Mouse (Mus musculus) right cerebral cortex, postnatal 36 days (tissue): Measurements from ENCODE around the gene Cdh6.

ENCODE experiments used
- DNase-seq, 2 experiments: peaks; one replicate each; pipeline ENCODE4 v3.0.0; 2022; ENCODE audit warnings: low spot score in 2 of 2, mixed read lengths in 1 of 2

Gene Cdh6

GRCm38 (mm10) chr15:13173071-13173778, at the start of gene Cdh6:
Gene Cdh6 (minus strand): TSS chr15:13173675.
- DNase-seq = peak; percentile 51 to 56

DNA sequence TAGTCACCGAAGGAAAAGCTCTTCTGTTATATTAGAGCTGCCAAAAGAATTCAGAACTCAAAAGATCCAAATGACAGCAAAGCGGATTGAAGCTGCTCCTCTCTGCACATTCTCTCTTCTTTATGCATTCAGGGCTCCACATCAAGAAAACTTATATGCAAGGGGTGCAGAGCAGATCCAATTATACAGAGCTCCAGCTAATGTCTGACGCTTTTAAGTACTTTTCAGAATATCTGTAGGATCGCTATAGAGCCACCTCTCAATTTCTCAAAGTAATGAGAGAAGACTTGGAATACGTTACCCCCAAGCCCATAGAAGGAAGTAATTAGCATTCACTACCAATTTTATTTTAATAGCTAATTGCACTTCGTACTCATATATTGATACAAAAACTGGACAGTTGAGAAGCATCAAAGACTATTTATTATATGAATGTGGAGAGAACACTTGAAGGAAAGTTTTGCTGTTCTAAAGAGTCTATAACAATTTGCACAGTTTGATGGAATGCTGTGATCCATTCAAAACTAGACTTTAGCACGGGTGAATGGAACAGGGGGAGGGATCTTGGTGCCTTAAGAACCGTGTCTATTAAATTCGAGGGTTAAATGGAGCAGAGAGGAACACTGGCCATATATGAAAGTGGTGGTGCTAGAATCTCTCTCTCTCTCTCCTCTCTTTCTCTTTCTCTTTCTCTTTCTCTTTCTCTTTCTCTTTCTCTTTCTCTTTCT, 46.4 kb upstream of the Cdh6 start:
- no peak for DNase-seq

DNA sequence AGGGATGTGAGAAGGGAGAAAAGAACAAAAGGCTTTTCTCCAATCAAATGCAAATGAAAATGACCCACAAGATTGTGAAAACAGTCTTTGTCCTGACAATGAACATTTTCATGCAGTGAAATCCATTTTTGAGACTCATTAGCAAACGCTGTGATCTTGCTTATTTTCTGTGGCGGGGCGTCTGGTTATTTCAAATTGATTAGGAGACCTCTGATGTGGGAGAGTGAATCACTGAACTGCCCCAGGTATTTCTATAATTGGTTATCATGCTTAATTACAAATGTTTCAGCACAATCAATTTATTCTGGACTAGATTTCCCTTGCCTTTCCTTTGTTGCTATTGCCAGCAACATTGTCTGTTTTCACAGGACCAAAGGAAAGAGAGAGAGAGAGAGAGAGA, 44.3 kb upstream of the Cdh6 start:
- no peak for DNase-seq

DNA sequence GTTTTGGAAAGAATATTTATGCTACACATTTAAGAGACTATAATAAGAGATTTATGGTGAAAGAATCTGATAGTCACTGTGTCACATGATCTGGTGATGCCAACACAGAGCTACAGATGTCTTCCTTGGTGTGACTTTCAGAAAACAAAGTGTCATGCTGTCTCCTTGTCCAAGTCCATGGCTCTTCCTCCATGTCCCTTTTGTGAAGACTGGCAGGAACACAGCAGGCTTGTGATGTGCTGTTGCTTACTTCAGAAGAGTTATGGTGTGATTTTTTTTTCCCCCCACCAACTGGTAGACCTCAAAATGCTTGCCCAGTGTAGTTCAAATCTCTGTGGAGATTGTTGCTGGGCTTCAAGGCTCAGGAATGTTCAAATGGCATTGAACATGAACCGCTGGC, 43.7 kb upstream of the Cdh6 start:
- DNase-seq = no peak

DNA sequence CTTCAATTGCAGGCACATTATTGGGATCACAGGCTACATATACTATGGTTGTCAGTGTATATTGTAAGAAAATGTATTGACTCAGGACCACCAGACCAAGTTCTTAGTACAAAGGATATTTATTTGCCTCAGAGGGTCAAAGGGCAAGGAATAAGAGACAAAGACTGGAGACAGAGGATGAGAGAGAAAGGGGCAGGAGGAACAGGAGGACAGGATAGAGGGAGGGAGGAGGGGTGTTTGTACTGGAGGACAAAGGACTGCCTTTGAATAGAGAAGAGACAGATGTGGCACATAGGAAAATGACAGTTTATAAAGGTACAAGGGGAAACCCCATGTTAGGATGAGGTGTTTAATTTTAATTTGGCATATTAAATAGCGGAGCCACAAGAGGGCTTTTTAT, 39.5 kb upstream of the Cdh6 start:
- DNase-seq = no peak

DNA sequence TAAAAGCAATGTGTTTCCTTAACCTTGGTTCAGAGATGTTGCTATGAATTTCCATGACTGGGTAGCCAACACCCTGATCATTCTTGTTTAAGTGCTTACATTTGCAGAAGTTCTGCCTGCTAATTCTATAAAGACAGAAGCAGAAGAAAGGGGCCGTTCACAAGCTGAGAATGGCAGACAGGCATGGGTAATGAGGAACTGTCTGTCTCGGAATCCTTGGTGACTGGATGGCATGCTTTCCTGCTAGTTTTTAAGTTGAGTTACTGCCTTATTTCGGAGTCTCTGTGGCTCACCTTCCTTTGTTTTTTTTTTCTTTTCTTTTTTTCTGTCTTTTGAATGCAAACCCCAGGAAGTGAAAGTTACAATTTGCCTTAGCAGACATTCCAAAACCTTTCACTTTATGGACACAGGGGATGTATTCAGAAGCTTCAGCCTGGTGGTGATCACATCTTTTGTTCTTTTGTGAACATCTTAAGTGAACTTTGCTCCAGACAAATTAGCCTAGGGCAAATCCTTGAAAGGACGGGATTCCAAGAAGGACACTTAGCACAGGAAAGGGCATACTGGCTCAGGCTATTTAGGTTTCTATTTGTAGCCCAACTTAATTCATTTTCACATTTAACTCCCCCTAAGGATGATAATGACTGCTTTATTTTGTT, 38.7 kb upstream of the Cdh6 start:
- no peak for DNase-seq

DNA sequence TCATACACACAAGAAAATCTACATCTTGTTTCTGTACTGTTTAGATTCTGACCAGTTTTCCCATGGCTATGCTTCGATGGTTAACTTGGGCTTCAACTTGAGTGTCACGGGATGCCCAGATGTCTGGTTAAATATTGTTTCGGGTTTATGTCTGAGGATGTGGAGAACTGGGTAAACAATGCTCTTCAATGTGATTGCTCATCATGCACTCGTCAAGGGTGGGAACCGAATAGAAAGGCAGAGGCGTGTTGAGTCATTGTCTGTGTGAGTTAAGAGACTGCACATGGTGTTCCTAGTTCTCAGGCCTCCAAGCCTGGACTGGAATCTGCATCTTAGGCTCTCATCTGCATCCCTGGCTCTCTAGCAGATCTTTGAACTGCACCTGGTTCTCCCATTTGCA, 36.7 kb upstream of the Cdh6 start:
- peak; percentile 2 to 20 for DNase-seq

DNA sequence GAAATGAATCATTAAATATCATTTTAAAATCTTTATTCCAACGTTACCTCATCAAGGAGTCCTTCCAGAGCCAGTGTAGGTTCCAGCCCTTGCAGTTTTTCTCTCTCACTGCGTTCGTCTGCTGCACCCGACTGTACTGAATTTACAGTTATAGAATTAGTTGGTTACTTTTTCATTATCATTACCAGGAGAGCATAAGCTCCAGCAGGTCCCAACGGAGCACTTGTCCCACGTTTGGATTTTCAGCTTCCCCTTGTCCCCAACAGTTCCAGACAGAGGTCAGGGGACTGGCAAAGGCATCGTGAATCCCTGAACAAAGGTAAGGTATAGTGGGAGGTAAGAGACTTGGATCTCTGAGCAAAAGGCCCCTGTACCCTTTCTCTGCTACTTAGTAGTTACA, 35.2 kb upstream of the Cdh6 start:
- no peak for DNase-seq

DNA sequence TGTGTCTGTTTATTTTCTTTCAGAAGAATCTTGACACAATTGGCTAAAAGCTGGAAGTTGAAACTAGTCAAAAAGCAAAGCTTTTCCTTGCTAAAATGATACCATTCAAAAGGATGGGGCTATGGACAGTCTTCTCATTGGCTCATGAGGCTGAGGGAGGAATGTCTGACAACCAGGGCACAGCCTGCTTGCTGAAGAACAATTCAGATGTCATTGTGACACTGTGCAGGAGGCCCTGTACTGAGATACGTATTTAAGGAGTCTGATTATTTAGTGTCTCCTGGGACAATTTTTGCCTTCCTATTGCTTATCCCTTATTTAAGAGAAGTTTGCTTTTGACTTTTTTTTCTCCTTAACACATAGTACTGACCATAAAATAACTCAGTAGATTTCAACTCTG, 22.8 kb upstream of the Cdh6 start:
- DNase-seq = no peak

- no peak for DNase-seq
These were observed 20.6 kb upstream of the Cdh6 start for GRCm38 (mm10) chr15:13194048-13194447.

DNA sequence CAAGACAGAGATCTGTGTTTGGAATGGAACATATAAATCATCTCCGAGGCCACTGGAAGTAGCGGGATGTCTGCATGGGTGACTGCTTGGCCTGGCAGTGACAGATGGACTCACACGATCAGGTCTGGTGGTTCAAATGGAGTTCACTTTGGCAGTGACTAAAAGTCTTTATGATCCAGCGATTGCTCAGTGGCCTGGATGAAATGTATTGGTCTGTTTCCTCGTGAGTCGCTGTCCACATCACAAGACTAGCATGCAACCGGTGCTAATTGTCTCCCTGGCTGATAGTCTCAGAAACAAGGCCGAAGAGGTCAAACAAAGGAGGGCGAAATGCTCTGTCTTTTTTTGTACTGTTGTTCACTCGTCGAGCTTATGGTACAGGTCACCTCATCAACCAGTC, 19.6 kb upstream of the Cdh6 start:
- no peak for DNase-seq

- no peak for DNase-seq
These were observed 10.2 kb upstream of the Cdh6 start for GRCm38 (mm10) chr15:13183661-13184060.

GRCm38 (mm10) chr15:13181430-13181829, 8.0 kb upstream of the Cdh6 start:
- DNase-seq = no peak

DNA sequence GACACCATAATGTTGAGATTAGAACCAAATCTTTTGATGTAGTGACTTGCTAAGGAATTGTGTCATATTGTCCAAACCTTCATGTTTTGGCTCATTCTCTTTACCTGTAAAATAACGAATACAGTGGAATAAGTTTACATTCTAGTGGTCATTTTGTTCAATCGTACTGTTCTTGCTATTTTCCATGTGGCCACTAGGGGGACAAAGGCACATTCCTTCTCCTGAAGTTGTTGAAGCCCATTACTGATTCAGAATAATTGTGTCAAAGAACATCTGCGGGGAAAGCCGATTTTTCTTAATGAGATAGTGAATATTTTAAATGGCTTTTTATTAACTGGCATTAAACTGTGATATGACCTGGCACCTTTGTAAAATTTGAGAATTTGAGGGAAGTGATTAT, 7.5 kb upstream of the Cdh6 start:
- DNase-seq = no peak

DNA sequence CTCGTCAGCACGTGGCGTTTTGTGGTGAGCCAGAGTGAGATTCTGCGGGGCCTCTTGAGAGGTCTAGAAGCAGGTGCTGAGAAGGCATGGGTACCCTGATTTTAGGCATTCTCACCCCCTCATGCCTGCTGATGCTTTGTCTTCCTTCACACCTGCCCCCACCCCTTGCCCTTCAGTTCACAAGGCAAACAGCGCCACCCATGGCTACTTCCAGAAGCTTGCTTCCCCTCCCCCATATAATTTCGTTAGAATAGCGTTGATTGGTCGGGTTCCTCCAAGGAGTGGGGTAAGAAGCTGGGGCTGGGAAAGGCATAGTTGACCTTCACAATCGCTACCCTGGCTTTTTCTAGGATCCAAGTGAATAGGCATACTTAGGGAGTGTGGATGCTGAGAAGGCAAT, 2.5 kb upstream of the Cdh6 start:
- no peak for DNase-seq

DNA sequence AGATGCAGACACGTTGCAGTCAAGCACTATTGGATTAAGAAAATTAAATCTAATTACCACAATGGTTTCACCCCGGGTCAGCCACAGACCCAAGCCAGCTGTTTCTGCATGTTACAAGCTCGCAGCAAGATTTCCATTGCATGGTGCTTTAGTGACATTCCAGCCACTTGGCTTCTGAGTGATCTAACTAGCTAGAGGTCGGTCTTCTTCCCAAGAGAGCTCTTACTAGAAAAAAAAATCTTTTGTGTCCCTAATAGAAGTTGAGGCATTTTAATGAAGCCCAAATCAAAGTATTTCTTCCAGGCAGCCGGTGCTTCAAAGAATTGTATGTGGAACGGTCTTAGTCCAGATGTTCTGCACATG, 1.1 kb upstream of the Cdh6 start:
- DNase-seq = no peak

DNA sequence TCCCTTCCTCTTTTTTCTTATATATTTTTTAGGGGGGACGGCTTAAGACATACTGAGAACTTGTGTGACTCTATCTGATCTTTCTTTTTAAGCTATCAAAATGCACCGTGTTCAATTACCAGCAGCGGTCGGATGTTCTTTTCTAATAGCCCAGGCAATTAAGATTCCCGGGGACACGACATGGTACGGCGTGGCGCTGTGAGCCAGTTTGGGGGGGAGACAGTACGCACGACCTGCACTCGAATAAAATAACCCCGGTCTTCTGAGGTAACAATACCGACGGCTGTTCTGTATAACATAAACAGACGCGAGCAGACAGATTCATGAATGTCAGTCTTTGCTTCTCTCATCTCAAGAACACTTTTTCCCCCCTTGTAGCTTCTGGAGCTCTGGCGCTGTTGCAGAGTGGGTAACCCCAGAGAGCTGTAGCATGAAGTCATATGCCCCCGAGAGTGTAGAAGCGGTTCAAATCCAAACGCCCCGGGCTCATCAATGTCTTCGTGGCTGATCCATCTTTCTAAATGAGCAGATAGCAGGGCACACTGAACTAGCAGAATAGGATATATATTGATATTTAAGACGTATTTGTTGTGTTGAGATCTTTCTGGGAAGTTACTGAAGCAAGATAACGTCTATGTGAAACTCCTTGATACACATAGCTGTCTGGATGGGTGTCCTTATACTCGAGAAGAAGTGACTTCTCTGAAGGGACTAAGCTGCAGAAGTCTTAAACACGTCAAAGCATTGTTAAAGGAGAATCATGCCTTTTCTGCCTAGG, 554 bp upstream of the Cdh6 start:
- DNase-seq = no peak

DNA sequence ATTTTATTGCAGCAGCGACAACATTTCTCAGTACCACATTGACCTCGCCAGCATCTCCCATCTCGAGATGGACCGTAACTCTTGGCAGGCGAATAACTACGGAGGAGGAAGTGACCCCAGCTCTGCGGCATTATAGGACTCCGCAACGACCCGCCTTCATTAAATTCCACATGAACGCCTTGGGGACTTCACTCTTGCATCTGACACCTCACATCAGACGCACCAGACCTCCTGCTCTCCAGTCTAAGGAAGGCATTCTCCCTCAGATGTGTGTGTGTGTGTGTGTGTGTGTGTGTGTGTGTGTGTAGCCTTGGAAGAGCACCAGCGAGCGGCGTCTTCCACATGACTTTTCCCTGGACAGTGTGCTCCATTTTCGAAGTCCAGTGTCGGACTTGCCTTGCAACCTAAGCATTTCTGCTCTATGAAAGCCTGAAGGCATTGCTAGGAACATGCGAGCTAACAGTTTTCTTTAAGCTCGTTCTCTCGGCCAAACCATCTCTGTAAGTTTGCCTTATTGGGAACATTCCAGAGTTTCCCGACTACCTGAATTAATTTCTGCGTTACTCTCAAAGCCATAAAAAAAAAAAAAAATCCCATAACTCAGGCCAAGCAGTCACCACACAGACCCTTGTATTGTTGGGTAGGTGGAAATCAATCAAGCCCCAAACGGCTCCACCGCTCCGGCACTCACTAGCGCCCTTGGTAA, 957 bp downstream of the Cdh6 start:
- DNase-seq = peak; percentile 4 to 14

DNA sequence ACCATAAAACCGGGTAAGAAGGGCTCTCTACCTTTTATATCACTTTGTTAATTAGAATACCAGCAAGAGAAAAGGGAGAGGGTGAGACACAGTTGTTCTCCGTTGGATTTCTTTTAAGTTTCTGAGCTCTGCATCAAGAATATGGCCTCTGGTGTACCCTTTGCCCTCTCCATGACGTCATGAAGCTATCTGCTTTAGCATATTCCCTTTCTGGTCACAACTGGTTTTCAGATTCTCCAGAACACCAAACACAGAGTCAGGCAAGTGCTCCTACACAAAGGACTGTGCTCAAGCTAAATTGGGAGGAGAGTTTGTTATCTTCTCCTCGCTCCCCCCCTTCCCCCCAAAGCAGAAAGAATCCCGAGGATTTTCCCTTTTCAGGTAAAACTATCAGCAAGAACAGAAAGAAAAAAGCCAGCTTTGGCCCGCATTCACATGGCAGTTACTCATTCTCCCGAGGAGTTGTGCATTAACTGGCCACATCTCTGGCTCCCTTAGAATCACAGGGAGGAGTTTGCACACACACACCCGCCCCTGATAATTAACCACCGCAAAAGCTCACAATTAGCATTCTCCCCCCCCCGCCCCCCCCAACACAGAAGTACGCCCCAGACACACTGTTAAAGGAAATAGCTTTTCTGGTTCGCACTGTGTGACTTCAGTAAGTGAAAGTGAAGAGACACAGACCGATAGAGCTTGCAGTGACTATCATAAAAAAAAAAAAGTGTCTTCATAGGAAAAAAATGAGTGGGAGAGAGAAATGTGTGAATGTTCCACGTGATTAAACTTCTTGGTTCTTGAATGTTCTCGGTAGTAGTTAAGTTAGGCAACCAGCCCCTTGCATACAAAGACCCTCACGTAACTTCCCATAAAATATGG, 1.8 kb downstream of the Cdh6 start:
- DNase-seq = peak in 1 of 2 experiments; percentile 4

DNA sequence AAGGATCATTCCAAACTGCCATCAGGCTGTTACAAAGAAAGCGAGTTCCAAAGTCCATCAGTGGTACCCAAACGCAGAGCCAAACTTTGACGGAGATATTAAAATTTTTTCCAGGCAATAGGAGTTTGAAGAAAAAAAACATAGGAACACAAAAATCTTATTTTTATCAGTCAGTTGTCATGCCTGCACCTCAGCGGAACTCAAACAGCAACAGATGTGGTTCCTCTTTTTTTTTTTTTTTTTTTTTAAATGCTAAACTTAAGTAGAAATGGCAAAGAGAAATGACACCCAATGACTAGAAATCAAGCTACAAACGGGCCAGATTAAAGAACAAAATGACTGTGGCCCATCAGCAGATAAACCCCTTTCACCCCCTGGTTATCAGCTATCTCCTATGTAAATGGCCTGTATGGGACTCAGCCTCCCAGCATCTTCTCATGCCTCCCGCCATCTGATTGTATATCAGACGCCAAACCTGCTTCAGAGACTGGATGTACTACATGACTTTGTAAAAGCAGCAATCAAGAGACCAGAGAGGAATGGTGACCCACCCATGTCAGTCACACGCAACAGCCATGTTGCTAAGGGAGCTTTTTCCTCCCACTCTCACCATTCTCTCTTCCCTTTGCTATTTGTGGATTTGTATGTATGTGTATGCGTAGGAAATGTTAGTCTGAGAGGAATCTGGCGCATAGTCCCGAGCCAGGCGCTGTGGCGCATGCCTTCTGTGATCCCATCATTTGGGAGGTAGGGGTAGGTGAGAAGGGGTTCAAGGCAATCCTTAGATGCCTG, 8.2 kb downstream of the Cdh6 start:
- DNase-seq = no peak
